Comparison of ENCODE assay signal across 8 mouse cellular contexts in genomic region chr8:4165852-4166751, GRCm38 (mm10). TPM values are rescaled to one million over a fixed set of nuclear protein-coding genes. Genes with fewer than 3 reads are reported as not detected.
DNase-seq lines count a peak whose midpoint lies in the region; ATAC-seq and TF ChIP-seq lines count a peak whose summit lies in the region.

Gene Evi5l (plus strand): TSS chr8:4166567.

- ATAC-seq in embryonic facial prominence, embryonic 13.5 days (ENCODE audit: insufficient number of reproducible peaks, insufficient read depth, low FRiP score, low TSS enrichment, low read depth): peak; percentile 99
- peak; percentile 99 for ATAC-seq in limb, embryonic 12.5 days (ENCODE audit: insufficient number of reproducible peaks, insufficient read depth, low FRiP score, low TSS enrichment, low read depth)
- peak; percentile 97 for ATAC-seq in midbrain, embryonic 15.5 days (replicated peaks)

- no peaks in the 10 kb centered on the region for H3K27me3 ChIP-seq in embryonic facial prominence, embryonic 13.5 days
- H3K27me3 ChIP-seq in kidney, adult 2 months (replicated peaks; ENCODE audit: control insufficient read depth, insufficient read depth, low read length): no peaks in the 10 kb centered on the region
- no peaks in the 10 kb centered on the region for H3K27me3 ChIP-seq in limb, embryonic 12.5 days
- H3K27me3 ChIP-seq in midbrain, embryonic 15.5 days (replicated peaks): no peaks in the 10 kb centered on the region
- no peaks in the 10 kb centered on the region for H3K27me3 ChIP-seq in spleen, adult 2 months (ENCODE audit: control insufficient read depth, insufficient read depth, low read length)

- peaks cover 18% of the 10 kb centered on the region for H3K4me1 ChIP-seq in embryonic facial prominence, embryonic 13.5 days
- peaks cover 7% of the 10 kb centered on the region for H3K4me1 ChIP-seq in kidney, adult 2 months (ENCODE audit: control insufficient read depth, insufficient read depth, low read length)
- H3K4me1 ChIP-seq in limb, embryonic 12.5 days (replicated peaks): peaks cover 6% of the 10 kb centered on the region; the same call in 1 of the 2 replicates
- H3K4me1 ChIP-seq in midbrain, embryonic 15.5 days: peaks cover 43% of the 10 kb centered on the region
- H3K4me1 ChIP-seq in spleen, adult 2 months (ENCODE audit: control insufficient read depth, insufficient read depth, insufficient read length): peaks cover 6% of the 10 kb centered on the region; the same call in 1 of the 2 replicates

- H3K27ac ChIP-seq in embryonic facial prominence, embryonic 13.5 days: no peak within 1 kb of the TSS
- no peak within 1 kb of the TSS for H3K27ac ChIP-seq in kidney, adult 2 months (ENCODE audit: insufficient read depth, low read depth, low read length)
- H3K27ac ChIP-seq in limb, embryonic 12.5 days: no peak within 1 kb of the TSS
- H3K27ac ChIP-seq in midbrain, embryonic 15.5 days: peak within 1 kb of the TSS; percentile 88
- H3K27ac ChIP-seq in spleen, adult 2 months (ENCODE audit: insufficient read depth, low read length): 0 out of 2 replicates have a peak within 1 kb of the TSS, but pooled peaks have one; percentile 4

- H3K4me2 ChIP-seq in embryonic facial prominence, embryonic 13.5 days: peak within 1 kb of the TSS; percentile 77
- H3K4me2 ChIP-seq in limb, embryonic 12.5 days: peak within 1 kb of the TSS; percentile 82
- H3K4me2 ChIP-seq in midbrain, embryonic 15.5 days: peak within 1 kb of the TSS; percentile 71

- H3K4me3 ChIP-seq in embryonic facial prominence, embryonic 13.5 days: peak within 1 kb of the TSS; percentile 84
- H3K4me3 ChIP-seq in kidney, adult 2 months (ENCODE audit: insufficient read depth, low read depth, low read length): peak within 1 kb of the TSS; percentile 69
- H3K4me3 ChIP-seq in limb, embryonic 12.5 days (replicated peaks): peak within 1 kb of the TSS; percentile 84
- H3K4me3 ChIP-seq in midbrain, embryonic 15.5 days: peak within 1 kb of the TSS; percentile 88
- peak within 1 kb of the TSS; percentile 79 for H3K4me3 ChIP-seq in spleen, adult 2 months (ENCODE audit: extremely low read depth, insufficient read depth, insufficient read length)

- no peak for TF ChIP-seq CTCF in kidney, adult 2 months (conservative IDR thresholded peaks at IDR 0.05; ENCODE audit: insufficient read depth, insufficient read length, low read depth, low read length)
- TF ChIP-seq CTCF in spleen, adult 2 months (IDR thresholded peaks at IDR 0.05; ENCODE audit: extremely low read depth, insufficient read depth, insufficient read length, insufficient replicate concordance): no peak

- under 1% methylated on average over 51 of the region's 51 CpGs for WGBS in embryonic facial prominence, embryonic 13.5 days
- WGBS in kidney, adult 2 months: under 1% methylated on average over 51 of the region's 51 CpGs
- WGBS in limb, embryonic 12.5 days: under 1% methylated on average over 51 of the region's 51 CpGs
- under 1% methylated on average over 51 of the region's 51 CpGs for WGBS in midbrain, embryonic 15.5 days
- WGBS in spleen, adult 2 months: under 1% methylated on average over 49 of the region's 51 CpGs

- peak; percentile 90 for DNase-seq in 3134 (ENCODE audit: extremely low read depth, insufficient read length, low spot score)
- peak; percentile 97 for DNase-seq in adrenal gland, postnatal 36 days
- peak; percentile 100 for DNase-seq in heart, adult 18-20 months
- DNase-seq in kidney, adult 2 months: peak; percentile 100
- peak; percentile 97 to 100 for DNase-seq in spleen, adult 2 months (ENCODE audit: low read depth in 1 of 2, low spot score in 2 of 2)

- H3K9me3 ChIP-seq in embryonic facial prominence, embryonic 13.5 days: no peaks in the 10 kb centered on the region
- H3K9me3 ChIP-seq in limb, embryonic 12.5 days: no peaks in the 10 kb centered on the region
- no peaks in the 10 kb centered on the region for H3K9me3 ChIP-seq in midbrain, embryonic 15.5 days

- peak within 1 kb of the TSS; percentile 88 for H3K9ac ChIP-seq in embryonic facial prominence, embryonic 13.5 days
- H3K9ac ChIP-seq in limb, embryonic 12.5 days (replicated peaks): peak within 1 kb of the TSS; percentile 77
- H3K9ac ChIP-seq in midbrain, embryonic 15.5 days: peak within 1 kb of the TSS; percentile 88

- no peak for TF ChIP-seq POLR2A in kidney, adult 2 months (IDR thresholded peaks at IDR 0.05; ENCODE audit: low read depth, low read length)
- TF ChIP-seq POLR2A in spleen, adult 2 months (IDR thresholded peaks at IDR 0.05; ENCODE audit: low read depth, low read length): no peak

- H3K36me3 ChIP-seq in embryonic facial prominence, embryonic 13.5 days: 0 out of 2 replicates have a peak, but pooled peaks cover under 1% of the 10 kb centered on the region
- H3K36me3 ChIP-seq in kidney, adult 2 months (ENCODE audit: control insufficient read depth, insufficient read depth, low read length): no peaks in the 10 kb centered on the region
- no peaks in the 10 kb centered on the region for H3K36me3 ChIP-seq in limb, embryonic 12.5 days
- H3K36me3 ChIP-seq in midbrain, embryonic 15.5 days (replicated peaks): no peaks in the 10 kb centered on the region
- no peaks in the 10 kb centered on the region for H3K36me3 ChIP-seq in spleen, adult 2 months (ENCODE audit: control insufficient read depth, insufficient read depth, low read length)

RNA-seq across cellular contexts. Expression of gene Evi5l, which starts in this region (rescaled TPM):
- total RNA-seq in adrenal gland, postnatal 36 days (2021): 10 to 100 TPM; 29.4 to 38.5 TPM
- 34.6 and 36.3 TPM in 2 replicates for polyA plus RNA-seq in embryonic facial prominence, embryonic 13.5 days (2015; fragmentation: Nextera tagmentation; extraction: Ambion mirVana)
- 10 to 100 TPM; 24.1 to 26.3 TPM for total RNA-seq in heart, adult 18-20 months (2021)
- polyA plus RNA-seq in kidney, adult 2 months (2012; rRNA removed): 22.4 and 23.0 TPM in 2 replicates
- polyA plus RNA-seq in limb, embryonic 12.5 days (2016; fragmentation: Nextera tagmentation; extraction: Ambion mirVana): 29.4 and 33.7 TPM in 2 replicates
- polyA plus RNA-seq in midbrain, embryonic 15.5 days (2015; fragmentation: Nextera tagmentation; extraction: Ambion mirVana): 128 and 136 TPM in 2 replicates
- polyA plus RNA-seq in spleen, adult 2 months (2012; rRNA removed): 10.2 and 12.9 TPM in 2 replicates

Comparison
In these comparisons a context has a peak if more than half of its experiments do, and no peak if none do; other contexts are left out.
1. H3K27ac ChIP-seq: peak in midbrain, embryonic 15.5 days (single experiment) and spleen, adult 2 months (single experiment); none in embryonic facial prominence, embryonic 13.5 days (single experiment), kidney, adult 2 months (single experiment) and limb, embryonic 12.5 days (single experiment).
2. Peak in every context shown above with its lines, with median percentiles within 50 percentile points of each other: DNase-seq, ATAC-seq, H3K4me2 ChIP-seq, H3K4me3 ChIP-seq and H3K9ac ChIP-seq.